Mouse (Mus musculus) cerebellum, adult 8-10 months (tissue): ENCODE measurements at regions not wholly inside any gene's neighbourhood (a gene's known extent, or its start where the extent isn't known, plus 50 kb on each side); places are given as distances from the start of the nearest gene placed in this dataset.

Experiments used
- DNase-seq: peaks from one replicate; pipeline ENCODE4 v3.0.0; 2022

DNA sequence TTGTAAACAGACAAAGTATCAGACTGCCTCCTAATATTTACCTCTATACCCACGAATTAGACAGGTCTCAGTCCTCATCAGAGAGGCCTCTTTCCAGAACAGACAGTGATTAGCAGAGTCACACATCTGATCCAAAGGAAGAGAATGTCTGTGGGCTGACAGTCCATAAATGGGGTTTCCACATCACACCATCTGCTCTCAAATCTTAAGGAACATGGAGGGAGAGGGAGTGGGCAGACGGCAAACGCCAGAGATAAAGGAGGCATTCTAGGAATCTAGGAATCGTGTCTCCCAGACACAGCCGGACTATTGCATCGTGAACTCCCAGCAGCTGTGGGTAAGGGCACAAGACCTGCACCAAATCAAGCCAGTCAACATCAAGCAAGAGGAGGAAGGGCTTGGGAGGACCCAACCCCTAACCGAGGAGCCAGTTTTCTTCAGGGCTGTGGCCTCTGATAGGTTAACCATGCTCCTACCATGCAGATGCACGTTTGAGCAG lies 219.8 kb downstream of the Setd4 start:
- DNase-seq, result no peak

DNA sequence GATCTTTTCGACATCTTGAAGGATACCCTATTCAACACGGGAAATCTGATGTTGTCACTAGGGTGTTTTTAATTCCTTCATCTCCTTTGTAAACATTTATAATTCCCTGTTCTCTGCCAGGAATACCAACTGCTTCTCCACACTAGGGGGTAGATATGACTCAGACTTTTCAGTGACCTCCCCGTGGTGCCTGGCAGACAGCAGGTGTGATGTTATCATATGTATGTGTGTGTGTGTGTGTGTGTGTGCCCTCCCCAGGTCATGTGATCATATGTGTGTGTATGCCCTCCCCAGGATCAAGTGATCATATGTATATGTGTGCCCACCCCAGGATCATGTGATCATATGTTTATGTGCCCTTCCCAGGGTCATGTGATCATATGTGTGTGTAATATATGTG lies 220.9 kb downstream of the Setd4 start:
- DNase-seq, result no peak

DNA sequence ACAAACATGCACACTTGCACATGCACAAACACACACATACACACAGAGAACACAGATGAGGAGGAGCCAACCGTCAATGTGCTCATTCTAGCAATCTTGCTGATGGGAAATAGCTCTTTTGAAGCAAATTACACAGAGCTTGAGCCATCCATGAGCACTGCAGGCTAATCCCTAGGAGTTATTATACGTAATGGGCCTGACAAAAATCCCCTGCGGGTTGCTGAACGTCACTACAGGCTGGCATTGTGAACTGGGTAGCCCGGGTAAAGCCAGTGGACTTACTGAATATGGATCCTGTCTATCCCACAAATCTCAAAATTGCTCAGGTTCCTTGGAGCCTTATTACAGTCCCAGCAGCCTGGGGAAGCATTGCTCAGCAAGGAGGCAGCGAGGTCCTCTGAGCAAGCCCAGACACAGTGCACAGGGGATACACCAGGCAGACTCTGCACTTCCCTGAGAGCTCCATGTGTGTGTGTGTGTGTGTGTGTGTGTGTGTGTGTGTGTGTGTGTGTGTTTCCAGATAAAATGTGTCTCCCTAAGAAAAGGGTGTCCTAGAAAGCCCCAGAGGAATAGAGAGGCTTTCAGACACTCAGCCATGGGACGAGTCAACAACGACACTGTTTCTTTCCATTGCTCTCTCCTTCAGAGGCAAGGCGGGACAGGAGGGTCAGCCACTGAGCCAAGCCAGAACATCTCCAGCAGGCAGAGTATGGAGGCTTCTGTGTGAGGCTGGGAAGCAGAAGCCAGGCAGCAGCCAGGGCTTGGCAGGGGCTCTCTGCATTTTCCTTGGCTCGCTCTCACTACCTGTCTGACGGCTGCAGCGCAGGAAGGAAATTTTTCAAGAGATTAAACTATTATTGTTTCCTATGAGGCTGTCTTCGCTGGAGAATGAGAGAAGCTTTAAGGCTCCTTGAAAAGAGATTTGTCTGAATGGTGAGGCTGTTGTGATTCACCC lies 222.9 kb downstream of the Setd4 start:
- no peak for DNase-seq

DNA sequence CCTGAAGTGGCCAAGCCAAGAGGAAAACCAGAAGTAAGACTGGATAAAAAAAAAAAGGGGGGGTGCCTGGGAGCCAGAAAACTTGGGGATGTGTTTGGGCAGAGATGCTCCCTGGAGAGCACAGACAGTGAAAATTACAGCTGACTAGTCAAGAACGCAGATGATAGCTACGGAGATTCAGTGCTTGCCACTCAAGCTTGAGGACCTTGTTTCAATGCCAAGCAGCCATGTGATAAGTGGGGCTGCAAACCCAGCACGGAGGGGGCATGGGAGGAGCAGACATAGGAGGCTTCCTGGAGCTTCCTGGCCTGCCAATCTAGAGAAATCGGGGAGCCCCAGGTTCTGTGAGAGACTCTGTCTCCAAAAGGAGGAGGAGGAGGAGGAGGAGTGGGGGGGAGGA lies 223.7 kb downstream of the Setd4 start:
- DNase-seq, result no peak

DNA sequence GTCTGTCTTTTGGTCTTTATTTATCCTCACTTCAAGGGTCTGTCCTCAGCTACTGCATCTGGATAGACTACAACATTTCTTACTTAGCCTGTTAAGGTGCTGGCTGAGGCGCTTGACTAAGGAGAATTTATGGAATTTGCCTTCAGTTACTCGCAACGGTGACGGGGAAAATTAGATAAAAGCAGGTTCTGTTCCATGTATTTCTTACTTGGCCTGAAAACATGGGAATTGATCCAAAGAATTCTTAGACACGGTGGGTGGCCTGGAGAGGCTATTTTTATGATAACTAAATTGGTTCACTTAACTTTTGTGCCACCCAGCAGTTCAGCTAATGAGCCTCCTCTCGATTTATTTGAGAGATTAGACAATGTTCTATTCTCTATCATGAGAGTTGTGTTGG lies 224.3 kb downstream of the Setd4 start:
- DNase-seq, result no peak

DNA sequence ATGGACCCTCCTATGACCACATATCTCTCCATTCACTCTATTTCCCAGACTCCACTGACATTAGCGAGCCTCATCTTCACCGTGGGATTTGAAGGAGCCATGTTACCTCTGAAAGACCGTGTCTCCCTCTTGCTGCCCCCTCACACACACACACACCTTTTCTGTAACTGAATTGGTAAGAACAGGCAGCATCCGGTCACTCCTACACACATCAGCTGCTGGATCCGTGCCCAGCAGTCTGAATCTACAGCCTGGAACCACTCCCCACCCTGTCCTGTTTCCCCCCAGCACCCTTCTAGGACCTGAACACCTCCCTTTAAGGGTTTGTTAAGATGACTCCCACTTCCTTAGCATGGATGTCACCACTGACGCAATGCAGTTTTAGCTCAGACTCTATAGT lies 229.2 kb downstream of the Setd4 start:
- no peak for DNase-seq

DNA sequence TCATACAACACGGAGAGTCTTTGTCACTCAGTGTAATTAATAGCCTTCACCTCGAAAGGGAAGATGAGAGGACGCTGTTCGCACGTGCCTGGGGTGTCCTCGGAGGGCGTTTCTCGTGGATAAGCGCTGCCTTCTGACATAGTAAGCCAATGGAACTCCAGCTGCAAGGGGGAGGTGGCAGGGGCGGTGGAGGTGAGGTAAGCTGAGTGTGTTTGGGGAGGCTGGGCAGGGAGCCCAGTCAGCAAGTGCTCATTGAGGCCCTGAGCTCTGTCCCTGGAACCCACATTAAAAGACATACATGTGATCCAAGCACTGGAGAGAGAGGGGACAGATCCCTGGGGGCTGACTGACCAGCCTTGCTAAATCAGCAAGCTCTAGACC lies 234.1 kb downstream of the Setd4 start:
- DNase-seq, result no peak

DNA sequence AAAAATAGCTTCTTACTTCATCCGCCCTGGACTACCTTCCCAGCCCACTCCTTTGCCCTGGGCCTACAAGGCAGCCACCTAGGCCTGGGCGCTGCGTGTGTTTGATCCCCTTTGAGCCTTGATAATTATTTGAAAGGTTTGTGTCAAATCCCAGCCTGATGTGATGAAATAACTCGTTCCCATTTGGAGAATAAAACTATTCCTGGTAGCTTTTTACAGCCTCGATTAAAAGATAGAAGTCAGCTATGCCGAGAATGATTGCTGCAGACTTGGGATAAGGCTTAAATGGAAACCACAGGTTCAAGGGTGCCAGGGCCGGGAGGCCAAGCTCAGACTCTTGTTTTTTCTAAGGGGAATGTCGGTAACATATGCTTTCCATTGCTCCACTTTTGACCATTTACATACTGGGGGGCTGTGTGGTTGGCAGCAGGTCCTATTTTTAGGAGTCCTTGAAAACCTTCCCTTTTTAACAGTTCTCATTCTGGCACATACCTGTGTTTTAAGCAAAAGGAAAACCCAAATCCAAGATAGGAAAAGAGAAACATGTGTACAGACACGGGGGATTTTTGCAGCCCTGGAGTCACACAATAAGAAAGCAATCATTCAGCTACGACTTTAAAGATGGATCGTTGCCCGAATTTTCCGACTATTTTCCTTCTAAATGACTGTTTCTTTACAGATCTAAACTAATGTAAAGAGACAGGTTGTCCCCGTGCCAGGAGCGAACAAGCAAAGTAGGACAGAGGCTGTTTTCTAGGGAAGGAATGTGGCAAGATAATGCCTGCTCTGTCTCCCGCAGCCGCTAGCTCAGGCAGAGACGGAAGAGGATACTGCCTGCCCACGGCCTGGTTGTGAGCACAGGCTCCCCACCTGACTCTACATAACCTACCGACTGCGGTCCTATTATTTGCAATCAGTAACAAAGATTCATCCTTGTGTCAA lies 234.8 kb downstream of the Setd4 start:
- no peak for DNase-seq

DNA sequence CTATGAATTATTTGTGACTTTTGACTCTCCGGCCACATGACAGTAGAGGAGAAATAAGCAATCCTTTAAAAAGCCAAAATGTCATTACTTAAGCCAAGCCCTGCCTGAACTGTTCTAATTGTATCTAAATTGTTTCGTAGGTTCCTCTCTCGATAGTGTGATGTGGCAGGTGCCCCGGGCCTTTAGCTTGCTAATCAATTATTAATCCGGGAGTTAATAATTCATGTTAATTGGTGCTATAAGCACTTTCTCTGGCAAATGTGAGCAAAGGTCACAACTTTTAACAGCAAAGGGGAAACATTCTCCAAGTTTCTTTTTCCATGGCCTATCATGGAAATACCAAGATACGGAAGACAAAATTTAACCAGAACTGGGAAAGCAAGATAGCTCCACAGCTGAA lies 235.9 kb downstream of the Setd4 start:
- no peak for DNase-seq

DNA sequence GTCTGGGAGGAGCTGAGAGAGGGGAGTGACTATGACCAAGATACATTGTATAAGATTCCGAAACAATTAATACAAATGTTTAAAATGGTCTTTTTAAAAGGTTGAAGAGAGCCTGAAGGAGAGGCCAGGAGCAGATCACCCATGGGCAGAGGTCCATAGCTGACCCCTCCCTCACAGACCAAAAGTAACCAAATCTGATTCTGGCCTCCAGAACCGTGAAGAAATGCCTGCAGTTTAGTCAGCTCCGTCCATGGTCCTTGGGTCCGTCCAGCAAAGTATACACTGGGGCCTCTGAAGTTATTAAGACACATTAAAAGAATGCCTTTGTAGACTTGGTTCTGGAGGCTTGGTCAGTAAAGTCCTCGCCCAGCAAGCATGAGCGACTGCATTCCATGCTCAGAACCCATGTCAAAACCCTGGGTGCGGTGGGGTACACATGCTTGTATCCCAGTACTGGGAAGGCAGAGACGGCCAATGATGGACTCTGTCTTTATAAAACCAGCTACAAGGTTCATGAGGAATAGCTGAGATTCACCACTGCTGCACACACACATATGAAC lies 236.5 kb downstream of the Setd4 start:
- no peak for DNase-seq

DNA sequence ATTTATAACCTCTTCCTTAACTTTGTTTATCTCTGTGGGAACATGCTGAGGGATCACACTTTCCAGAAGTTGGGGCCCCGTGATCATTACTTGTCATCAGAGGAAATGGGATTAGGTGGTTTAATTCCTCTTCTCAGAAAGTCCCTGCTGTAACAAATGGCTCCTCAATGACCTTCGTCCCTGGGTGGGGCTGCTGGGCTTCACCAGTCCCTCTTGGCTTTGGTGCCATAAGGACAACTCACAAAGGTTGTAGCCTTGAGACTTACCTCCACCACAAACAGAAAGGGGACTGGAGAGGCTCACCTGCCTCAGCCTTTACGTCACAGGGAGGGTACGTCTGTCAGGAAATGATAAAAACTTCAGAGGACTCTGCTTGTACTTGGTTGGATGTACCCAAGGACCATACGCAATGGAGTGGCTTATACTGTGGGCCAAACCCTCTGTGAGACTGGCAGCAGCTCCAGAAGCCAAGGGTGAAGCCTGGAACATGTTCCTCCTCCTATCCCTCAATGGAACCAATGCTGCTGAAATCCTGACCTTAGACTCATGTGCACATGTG lies 237.4 kb downstream of the Setd4 start:
- no peak for DNase-seq

DNA sequence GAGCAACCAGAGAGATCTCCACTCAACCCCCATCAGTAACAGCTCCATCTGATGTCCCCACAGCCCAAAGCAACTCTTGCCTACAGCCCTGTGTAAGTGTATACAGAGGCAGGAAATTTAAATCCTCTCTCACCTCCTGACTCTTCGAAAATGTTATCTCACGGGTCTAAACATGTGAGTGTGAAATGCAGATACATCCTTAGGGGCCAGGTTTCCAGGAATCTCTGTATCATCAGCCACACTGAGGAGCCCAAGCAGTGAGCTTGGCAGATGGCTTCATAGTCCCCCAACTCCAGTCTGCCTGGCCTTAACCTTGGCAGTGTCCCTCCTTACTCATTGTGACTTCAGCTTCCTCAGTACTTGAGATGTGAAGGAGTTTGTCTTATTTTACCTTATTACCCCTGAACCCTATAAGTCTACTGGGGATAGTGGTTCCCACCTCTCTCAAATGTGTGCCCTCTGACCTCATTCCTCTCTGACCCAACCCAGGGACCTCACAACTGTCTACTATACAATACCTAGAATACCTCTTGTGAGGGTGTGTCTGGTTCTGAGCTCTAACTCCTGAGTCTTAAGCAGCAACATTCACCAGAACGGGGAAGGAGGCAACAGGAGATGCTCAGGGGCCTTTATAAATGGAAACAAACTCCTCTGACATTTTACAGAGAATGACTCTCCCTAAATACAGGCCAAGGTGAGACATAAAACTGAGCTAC lies 238.5 kb downstream of the Setd4 start:
- DNase-seq, result no peak

DNA sequence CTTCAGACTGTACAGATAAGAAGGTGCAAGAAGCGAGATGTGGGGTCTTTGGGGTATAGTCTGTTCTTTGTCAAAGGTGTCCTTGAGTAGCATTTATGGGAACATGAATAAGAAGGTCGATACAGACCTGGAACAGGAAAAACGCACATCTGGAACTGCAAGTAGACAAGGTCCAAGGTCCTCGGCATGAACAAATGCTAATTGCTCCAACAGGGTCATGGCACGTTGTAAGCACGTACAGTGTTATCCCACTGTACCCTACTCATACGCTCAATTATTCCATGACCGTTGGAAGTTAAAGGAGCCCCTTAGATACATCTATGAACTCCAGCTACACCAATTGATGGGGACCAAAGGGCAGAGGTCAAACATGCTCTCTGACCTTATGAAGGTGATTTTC lies 244.1 kb downstream of the Setd4 start:
- DNase-seq, result no peak

DNA sequence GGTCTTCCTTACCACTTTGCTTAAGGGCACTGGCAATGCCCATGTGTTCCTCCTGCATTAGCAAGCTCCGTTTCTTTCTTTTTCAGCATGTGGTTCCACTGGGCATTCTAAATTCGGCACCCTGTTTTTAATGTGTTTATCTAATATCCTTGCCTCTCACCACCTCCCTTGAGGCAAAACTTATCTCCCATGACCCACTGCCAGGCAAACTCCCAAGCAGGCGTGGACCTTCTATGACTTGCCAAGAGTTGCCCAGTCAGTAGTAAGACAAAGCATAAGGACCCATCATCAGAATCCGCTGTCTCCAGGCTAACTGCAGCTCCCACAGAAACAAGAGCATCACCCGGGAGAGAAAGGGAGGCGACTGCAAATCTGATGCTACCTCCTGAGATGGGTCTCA lies 245.2 kb downstream of the Setd4 start:
- DNase-seq, result no peak

DNA sequence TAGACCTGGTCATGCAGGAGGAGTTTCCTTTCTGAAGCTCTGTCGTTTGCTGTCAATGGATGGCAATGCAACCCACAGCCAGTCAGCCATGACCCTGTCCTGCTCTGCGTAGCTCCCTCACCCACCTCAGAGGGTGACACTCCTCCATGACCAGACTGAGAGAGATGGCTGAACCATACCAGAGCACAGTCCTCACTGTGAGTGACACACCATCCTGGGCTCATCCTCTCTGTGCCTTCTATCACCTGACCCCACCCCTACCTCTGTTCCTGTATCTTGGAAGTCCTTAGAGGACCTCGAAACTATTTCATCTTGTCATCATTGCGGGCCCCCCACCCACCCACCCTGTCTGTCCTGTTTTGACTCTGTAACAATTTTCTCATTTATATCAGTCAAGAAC lies 245.7 kb downstream of the Setd4 start:
- DNase-seq, result no peak

DNA sequence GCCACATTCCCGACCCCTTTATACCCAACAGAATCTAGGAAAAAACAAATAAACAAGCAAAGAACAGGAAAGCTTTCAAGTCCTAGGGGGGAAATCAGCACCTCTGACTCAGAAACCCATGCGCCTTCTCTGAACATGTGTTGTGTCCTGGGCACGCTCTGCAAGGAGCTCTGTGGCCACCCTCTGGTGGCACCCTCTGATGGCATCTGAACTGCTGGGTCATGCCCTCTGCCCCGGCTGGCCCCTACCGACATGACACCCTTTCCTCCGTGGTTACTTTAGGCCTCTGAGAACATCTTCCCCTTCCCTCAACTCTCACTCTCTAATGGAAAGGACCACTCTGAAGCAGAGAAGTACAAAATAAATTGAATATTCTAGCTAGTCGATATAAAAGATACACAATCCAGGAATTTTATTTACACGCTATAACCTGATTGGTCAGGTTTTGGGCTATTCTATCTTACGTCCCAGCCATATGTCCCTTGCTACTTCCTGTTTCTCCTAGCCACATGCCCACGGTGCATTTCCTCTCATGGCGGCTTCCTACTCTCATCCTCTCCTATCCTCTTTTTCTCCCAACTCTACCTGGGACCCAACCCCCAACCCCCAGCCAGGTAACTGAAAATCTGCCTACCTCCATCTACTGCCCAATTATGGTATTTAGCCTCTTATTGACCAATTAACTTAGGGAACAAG lies 248.5 kb downstream of the Setd4 start:
- DNase-seq, result no peak

DNA sequence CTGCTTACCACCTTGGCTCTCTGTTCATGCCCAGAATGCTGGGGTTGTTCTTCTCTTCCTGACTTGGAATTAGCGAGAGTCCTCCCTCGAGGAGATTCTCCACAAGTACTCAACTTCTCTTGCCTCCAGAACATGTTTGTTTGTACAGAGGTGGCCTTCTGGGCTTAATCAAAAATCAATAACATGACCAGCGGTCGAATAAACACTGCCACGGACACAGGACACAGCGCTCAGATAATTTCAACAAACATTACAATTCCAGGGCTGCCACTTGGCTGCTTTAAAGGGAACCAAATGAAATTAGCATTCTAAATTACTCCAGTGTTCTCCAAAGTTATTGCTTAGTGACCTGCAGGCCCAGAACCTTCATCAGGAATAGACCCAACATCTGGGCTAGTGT lies 249.9 kb downstream of the Setd4 start:
- DNase-seq, result no peak

DNA sequence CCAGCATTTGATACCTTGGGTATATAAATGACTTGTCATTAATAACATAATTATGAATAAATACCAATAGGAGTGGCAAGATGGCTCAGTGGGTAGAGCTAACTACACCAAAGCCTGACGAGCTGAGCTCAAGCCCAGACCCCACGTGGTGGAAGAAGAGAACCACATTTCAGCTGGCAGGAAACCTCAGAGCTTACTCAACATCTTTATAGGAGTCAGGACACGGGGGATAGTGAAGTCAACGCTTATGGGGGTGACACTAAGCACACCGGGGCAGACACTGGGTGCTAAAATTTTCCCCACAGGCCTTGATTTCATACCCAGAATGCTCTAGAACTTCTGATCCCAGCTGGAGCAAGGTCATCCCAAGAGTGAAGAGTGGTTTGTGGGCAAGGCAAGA lies 259.3 kb downstream of the Setd4 start:
- DNase-seq, result no peak

DNA sequence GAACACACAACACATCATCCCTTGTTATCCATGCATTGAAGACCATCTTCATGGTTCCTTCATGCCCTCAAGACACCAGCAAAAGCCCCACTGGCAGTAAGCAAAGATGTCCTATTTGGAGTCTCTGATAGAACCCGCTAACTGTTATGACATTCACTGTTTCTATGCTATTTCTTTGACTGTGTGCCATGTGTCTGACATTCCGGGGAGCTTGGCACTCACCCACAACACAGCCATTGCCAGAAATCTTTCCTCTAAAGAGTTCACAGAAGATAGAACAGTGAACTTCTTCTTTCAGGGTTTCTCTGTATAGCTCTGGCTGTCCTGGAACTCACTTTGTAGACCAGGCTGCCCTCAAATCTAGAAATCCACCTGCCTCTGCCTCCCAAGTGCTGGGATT lies 261.2 kb downstream of the Setd4 start:
- no peak for DNase-seq

DNA sequence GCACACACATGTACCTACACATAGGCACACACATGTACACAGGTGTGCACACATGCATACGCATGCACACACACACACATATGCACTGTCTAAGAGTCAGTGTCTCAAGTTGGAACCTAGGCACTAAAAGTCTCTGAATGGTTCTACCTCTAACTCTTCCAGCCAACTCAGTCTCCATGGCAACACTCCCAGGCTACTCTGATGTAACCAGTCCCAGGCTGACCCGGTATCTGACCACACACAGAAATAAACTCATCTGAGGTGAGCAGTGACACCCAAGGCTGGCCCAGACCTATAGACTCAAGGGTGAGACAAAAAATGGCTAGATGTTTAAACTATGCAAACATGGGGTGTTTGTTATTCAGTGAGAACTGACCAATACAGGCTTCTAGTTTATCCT lies 262.1 kb downstream of the Setd4 start:
- DNase-seq, result no peak

DNA sequence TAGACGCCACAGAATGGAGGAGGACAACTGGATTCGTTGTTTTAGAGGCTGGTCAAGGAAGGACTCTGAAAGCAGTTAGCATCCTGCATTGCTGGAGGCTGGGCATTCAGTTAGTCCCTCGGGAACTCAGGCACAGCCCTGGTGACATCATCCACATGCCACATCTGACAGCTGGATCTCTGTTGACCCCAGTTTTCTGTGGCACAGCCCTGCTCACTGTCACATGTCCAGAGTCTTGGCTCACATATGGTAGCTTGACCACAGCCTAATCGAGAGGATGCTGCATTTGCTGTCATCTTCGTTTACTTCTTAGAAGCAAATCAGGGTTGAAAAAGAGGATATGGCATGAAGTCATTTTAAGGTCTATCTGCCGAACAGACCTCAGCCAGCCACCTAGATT lies 265.1 kb downstream of the Setd4 start:
- DNase-seq, result no peak
